Mouse (Mus musculus) lung, adult 2 months (tissue): ENCODE measurements around the gene Tnfrsf4. TPM values are rescaled to one million over a fixed set of nuclear protein-coding genes. Genes with fewer than 3 reads are reported as not detected.

Experiments used
- DNase-seq: peaks from one replicate; pipeline ENCODE4 v3.0.0; 2022
- H3K4me1 ChIP-seq: fragments of 200-500 bp; 2 replicates; pipeline ENCODE4 v1.6.1; 2011; ENCODE audit warnings: low read length; ENCODE audit not compliant: control insufficient read depth, insufficient read depth
- H3K4me3 ChIP-seq: fragments of 200-500 bp; replicated peaks from 2 replicates; pipeline ENCODE3; 2011; ENCODE audit warnings: low read depth, mild to moderate bottlenecking, control low read depth, low read length; ENCODE audit errors: extremely low read depth
- CTCF ChIP-seq: fragments of 200-500 bp; IDR thresholded peaks from 2 replicates; pipeline ENCODE4 v1.5.1; 2011; ENCODE audit warnings: mild to moderate bottlenecking, low read length, control low read depth; ENCODE audit not compliant: insufficient read depth
- POLR2A ChIP-seq: fragments of 200-500 bp; IDR thresholded peaks from 2 replicates; pipeline ENCODE4 v1.6.1; 2011; ENCODE audit warnings: low read depth, mild to moderate bottlenecking, control low read depth, low read length, borderline replicate concordance; ENCODE audit errors: extremely low read depth
- WGBS: fragments of 180-500 bp; shearing (Covaris S2); methylation state at CpG from one replicate; pipeline ENCODE4 v1.1.7; 2018; 5-methylcytosine and 5-hydroxymethylcytosine counted together
- polyA plus RNA-seq: library from polyadenylated mRNA; depleted of rRNA; stranded (reverse); fragments of >200 nt; gene quantifications from 2 replicates; pipeline ENCODE4 v1.2.3, GENCODE M21; 2012

Tnfrsf4 gene
- polyA plus RNA-seq, 1 experiment: 7.3 TPM

DNA sequence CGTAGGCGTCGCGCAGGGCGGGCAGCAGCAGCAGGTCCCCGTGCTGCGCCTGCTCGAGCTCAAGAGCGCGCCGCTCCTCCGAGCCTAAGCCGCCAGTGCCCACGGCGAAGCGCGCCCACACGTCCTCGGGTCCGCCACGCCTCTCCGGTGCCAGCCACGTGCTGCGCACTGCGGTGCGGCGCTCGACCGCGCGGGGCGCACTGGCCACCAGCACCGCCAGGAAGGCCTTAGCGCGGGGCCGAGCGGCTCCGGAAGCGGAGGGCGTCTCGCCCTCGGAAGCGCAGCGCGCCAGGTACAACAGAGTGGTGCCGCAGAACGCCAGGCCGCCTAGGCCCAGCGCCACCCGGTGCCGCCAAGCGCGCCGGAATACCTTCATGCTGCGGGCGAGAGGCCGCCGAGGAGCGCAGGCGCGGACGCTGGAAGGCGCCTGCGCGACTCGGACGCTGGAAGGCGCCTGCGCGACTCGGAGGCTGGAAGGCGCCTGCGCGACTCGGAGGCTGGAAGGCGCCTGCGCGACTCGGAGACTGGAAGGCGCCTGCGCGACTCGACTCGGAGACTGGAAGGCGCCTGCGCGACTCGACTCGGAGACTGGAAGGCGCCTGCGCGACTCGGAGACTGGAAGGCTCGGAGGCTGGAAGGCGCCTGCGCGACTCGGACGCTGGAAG lies 21.3 kb upstream of the Tnfrsf4 start, which contains the start of the genes B3galt6 and Sdf4:
TSS of gene B3galt6 (minus strand) at position 409 of the 665 bp plus-strand sequence.
TSS of gene Sdf4 (plus strand) at position 632 of the 665 bp plus-strand sequence.
- Histone ChIP-seq H3K4me3 (peak within 1 kb of the TSS; percentile 100), H3K4me1 (peaks cover 8% of the 10 kb centered on the region)
- TF ChIP-seq CTCF (peak; percentile 44), POLR2A (peak; percentile 52; the same call in 1 of the 2 replicates)
- DNase-seq: peak; percentile 85
- WGBS: under 1% methylated on average over 99 of the region's 99 CpGs

DNA sequence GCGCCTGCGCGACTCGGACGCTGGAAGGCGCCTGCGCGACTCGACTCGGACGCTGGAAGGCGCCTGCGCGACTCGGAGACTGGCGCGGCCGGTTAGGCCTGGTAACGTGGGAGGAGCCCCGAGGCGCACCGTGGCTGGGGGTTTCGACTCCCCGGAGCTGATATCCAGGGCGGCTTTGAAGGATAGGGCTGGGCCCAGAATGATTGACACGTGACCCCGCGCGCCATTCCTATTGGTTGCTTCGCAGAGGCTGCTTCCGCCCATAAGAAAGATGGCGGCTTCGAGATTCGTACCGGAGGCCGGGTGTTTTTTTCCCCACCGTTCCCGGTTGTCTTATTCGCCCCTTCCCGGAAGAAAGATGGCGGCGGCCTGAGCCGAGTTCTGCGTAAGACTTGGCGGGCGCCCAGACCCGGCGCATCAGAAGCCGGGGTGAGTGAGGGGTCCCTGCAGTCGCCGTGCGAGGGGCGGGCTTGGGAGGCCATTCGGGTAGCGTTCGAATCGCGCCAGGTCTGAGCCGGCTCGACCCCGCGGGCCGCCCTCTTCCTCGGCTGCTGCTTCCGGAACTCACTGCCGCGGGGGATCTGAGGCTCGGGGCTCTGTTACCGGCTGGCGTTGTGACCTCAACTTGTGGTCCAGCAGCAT lies 20.6 kb upstream of the Tnfrsf4 start:
- TF ChIP-seq CTCF (no peak), POLR2A (peak; percentile 44; the same call in 1 of the 2 replicates)
- H3K4me3 ChIP-seq: peak overlapping the region; percentile 67
- peak; percentile 99 for DNase-seq
- under 1% methylated on average over 70 of the region's 70 CpGs for WGBS
- peaks cover 8% of the 10 kb centered on the region for H3K4me1 ChIP-seq

DNA sequence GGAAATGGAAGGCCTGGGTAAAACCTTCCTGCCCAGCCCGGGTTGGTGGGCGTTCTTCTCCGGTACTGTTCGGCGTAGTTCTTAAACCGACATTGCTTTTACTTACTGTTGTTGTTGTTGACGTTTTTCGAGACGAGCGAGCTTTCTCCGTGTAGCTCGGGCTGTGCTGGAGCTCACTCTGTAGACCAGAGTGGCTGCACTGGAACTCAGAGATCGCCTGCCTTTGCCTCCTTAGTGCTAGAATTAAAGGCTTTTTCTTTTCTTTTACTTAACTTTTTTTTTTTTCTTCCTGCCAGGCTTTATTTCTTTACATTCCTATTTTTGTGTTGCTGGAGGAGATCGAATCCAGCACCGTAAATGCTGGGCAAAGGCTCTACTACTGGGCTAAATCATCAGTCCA lies 20.0 kb upstream of the Tnfrsf4 start:
- TF ChIP-seq POLR2A (no peak), CTCF (no peak)
- no peak for DNase-seq
- 3% methylated on average over 15 of the region's 15 CpGs for WGBS
- Histone ChIP-seq H3K4me1 (peaks cover 8% of the 10 kb centered on the region), H3K4me3 (peak overlapping the region; percentile 67)

DNA sequence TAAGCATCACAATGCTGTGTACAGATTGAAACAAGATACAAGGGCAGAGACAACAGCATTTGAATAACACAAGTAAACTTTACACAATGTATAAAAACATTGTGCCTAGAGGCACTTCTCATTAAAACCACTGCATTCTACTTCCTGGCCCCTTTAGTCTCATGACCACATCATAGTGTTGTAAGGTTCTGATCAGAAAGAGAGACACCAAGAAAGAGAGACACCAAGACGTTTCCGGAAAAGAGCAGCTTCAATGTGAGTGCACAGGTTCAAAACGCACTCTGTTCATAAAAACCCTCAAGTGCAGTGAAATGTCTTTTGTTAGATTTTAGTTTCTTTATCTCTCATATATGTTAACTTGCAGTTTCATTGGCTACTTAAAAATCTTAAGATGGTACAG lies 9.5 kb upstream of the Tnfrsf4 start:
- no peak for DNase-seq
- WGBS: 94% methylated on average over 3 of the region's 3 CpGs
- Histone ChIP-seq H3K4me3 (no peak overlapping the region), H3K4me1 (no peaks in the 10 kb centered on the region)
- no peak for TF ChIP-seq POLR2A
- no peak for TF ChIP-seq CTCF

DNA sequence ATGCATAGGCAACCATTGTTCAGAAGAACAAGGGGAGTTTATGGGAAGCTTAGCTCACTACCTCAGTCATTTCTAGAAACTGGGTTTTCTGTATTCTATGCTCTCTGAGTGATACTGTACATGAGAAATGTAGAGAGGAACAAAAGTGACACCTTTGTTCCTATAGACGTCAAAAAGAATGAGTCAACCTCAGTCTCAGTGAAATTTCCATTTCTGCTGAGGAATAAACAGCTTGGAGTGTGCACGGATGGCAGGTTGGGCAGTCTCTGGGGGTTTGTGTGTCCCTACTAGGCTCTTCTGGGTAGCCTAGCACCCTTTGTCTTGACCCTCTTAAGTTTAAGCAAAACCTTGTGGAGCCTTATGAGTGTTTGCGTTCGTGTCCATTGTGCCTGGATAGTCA lies 5.3 kb upstream of the Tnfrsf4 start:
- TF ChIP-seq POLR2A (no peak), CTCF (no peak)
- no peaks in the 10 kb centered on the region for H3K4me1 ChIP-seq
- no peak overlapping the region for H3K4me3 ChIP-seq
- no peak for DNase-seq
- WGBS: 93% methylated on average over 4 of the region's 4 CpGs

DNA sequence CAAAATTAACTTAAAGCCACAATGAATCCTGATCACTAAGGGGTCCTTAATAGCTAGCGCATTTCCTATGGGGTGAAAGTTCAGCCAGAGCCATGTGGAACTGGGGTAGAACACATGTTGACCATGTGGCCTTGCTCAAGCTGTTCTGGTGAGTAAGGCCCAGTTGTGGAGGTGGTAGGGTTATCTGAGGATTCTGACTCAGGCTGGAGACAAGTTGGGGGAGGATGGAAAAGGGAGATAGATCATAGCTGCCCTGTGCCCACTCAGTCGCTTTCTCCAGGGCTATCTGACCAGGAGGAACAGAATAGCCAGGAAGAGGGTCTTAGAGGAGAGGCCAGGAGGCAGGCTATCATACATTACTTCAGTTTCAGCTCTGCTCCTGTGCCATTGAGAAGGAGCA lies 793 bp downstream of the Tnfrsf4 start:
- 85% methylated on average over 2 of the region's 2 CpGs for WGBS
- Histone ChIP-seq H3K4me3 (no peak overlapping the region), H3K4me1 (no peaks in the 10 kb centered on the region)
- no peak for TF ChIP-seq POLR2A
- DNase-seq: no peak

DNA sequence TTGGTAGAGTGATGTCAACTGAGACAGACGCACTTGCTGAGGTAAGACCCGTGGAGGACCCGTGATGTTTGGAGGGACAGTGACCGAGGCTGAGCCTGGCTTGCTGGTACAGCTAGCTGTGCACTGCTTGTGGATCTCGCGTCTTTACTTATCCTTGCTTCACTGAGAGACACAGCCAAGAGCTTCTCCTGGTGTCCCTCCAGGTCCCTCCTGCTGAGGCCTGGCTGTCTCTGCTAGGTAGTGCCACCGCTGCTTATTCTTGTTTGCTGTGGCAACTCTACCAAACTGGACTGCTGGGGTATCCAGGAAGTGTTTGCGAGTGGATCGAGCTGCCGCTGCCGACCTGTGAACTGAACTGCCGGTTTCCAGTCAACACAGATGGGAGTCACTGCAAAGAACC lies 6.1 kb downstream of the Tnfrsf4 start:
- 87% methylated on average over 12 of the region's 12 CpGs for WGBS
- no peak for DNase-seq

DNA sequence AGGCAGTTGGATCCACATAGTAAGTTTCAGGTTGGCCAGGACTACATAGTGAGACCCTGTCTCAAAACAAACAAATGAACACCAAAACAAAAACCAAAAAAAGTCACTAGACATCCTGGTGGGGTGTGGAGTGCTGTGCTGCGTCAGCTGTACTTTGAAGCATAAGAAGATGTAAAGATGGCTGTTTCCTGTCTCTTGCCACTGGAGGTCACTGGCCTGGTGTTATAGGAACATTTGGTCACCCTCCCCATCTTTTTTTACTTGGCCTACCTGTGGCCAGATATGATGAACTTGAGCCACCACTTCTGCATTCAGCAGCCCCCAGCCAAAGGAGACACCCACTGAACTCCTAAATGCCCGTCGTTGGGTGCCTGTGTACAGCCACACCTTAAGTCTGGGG lies 7.7 kb downstream of the Tnfrsf4 start:
- 58% methylated on average over 3 of the region's 3 CpGs for WGBS
- H3K4me3 ChIP-seq: no peak overlapping the region
- DNase-seq: no peak
- TF ChIP-seq CTCF (no peak), POLR2A (no peak)
- peaks cover 5% of the 10 kb centered on the region for H3K4me1 ChIP-seq

More for the DNA sequence above, 6.1 kb downstream of the Tnfrsf4 start:
- no peaks in the 10 kb centered on the region for H3K4me1 ChIP-seq
- no peak overlapping the region for H3K4me3 ChIP-seq
- TF ChIP-seq CTCF (no peak), POLR2A (no peak)

DNA sequence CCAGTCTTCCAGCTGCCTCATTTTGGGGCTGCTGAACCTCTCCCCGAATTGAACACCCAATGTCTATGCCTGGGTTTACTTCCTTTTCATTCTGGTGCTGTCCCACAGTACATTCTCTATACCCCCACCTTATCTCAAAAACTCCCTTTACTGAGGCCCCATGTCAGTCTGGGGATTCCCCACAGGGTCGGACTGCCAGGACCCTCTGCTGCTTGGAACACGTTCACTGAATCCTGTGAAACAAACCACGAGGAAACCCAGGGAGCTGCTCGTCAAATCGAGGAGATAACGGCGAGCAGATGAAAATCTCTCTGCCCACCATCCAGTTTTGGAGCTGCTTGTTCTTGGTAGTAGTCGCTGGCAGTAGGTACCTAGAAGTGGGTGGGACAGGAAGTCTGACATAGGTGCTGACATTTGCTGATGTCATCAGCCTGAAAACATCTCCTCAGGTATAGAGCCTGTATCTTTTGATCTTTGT lies 8.3 kb downstream of the Tnfrsf4 start:
- Histone ChIP-seq H3K4me1 (peaks cover 6% of the 10 kb centered on the region), H3K4me3 (no peak overlapping the region)
- TF ChIP-seq POLR2A (no peak), CTCF (no peak)
- WGBS: 48% methylated on average over 9 of the region's 9 CpGs
- no peak for DNase-seq

DNA sequence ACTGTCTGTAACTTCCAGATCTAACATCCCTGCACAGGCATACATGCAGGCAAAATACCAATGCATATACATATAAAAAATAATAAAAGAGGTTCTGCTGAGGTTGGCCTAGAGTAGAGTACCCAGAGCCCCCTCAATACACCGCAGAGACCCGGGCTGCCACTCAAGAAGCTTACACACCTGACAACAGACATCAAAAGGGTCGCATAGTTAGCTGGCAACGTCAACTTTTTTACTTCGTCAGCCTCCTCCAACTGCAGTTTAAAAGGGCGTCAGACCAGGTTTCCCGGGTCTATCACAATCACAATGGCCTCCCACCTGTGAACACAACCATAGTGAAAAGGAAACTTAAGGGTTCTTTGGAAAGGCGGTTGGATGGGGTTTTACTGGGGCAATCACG lies 9.9 kb downstream of the Tnfrsf4 start:
- TF ChIP-seq CTCF (no peak), POLR2A (no peak)
- no peak overlapping the region for H3K4me3 ChIP-seq
- peaks cover 6% of the 10 kb centered on the region for H3K4me1 ChIP-seq
- DNase-seq: no peak
- 79% methylated on average over 9 of the region's 9 CpGs for WGBS
